Mouse (Mus musculus) forebrain, embryonic 16.5 days (tissue): Measurements from ENCODE around the gene Gk2. TPM values are rescaled to one million over a fixed set of nuclear protein-coding genes. Genes with fewer than 3 reads are reported as not detected.
A peak's percentile ranks its signal among the peaks of the same experiment; 100 is the strongest.

Experiments
- ATAC-seq: fragments of 200-750 bp; cut with Nextera tagmentation; 2 replicates; pipeline ENCODE4 v1.8.0; 2017; ENCODE audit warnings: mild to moderate bottlenecking, moderate library complexity
- H3K27ac ChIP-seq: fragments of 300-500 bp; sonication (generic); 2 replicates; pipeline ENCODE4 v1.5.1; 2014; ENCODE audit warnings: low read length, control low read depth
- H3K27me3 ChIP-seq: fragments of 300-500 bp; sonication (generic); replicated peaks from 2 replicates; pipeline ENCODE4 v1.6.1; 2014; ENCODE audit warnings: low read length; ENCODE audit not compliant: control insufficient read depth, insufficient read depth
- H3K36me3 ChIP-seq: fragments of 300-500 bp; sonication (generic); 2 replicates; pipeline ENCODE4 v1.6.1; 2014; ENCODE audit not compliant: control insufficient read depth, insufficient read depth
- H3K4me1 ChIP-seq: fragments of 300-500 bp; sonication (generic); replicated peaks from 2 replicates; pipeline ENCODE4 v1.6.1; 2014; ENCODE audit warnings: low read length; ENCODE audit not compliant: control insufficient read depth, insufficient read depth
- H3K4me2 ChIP-seq: fragments of 300-500 bp; sonication (generic); 2 replicates; pipeline ENCODE4 v1.6.1; 2014; ENCODE audit warnings: mild to moderate bottlenecking, low read length, control low read depth
- H3K4me3 ChIP-seq: fragments of 300-500 bp; sonication (generic); replicated peaks from 2 replicates; pipeline ENCODE4 v1.5.1; 2014; ENCODE audit warnings: mild to moderate bottlenecking, low read length, control low read depth
- H3K9ac ChIP-seq: fragments of 300-500 bp; sonication (generic); replicated peaks from 2 replicates; pipeline ENCODE4 v1.6.1; 2014; ENCODE audit warnings: low read depth, low read length, control low read depth
- H3K9me3 ChIP-seq: fragments of 300-500 bp; sonication (generic); 2 replicates; pipeline ENCODE4 v1.6.1; 2016; ENCODE audit warnings: low read length; ENCODE audit not compliant: control insufficient read depth
- WGBS: fragments of 180-500 bp; shearing (Covaris S2); extraction: QIAGEN DNeasy Blood & Tissue Kit; methylation state at CpG from one replicate; pipeline ENCODE4 v1.1.7; 2014; 5-methylcytosine and 5-hydroxymethylcytosine counted together
- polyA plus RNA-seq: library from polyadenylated mRNA; unstranded; fragments of >200 nt; fragmentation: Nextera tagmentation; extraction: Ambion mirVana; gene quantifications from 2 replicates; pipeline ENCODE4 v1.2.1, GENCODE M21; 2015

The Gk2 gene
- 0.12 TPM in 1 of 2 replicates, not detected in the other for polyA plus RNA-seq

DNA sequence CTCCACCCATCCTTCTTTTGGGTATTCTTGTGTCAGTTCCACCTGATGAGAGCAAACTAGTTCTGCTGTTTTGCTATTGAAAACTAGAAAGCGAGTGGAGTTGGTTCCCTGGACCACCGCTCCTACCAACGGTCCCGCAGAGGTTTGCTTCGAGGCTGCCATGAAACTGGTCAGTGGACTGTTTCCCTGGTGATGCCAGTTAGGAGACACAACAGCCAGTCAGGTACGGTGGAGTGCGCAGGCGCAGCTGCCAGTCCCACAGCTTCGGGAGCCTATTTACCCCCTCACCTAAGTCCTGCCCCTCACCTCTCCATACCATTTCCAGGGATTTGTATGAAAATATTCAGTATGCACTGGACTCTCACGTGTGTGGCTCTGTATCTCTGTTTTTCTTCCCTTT, at the start of gene Gk2:
TSS of gene Gk2 (minus strand) at position 206 of the 400 bp plus-strand sequence.
- no peaks in the 10 kb centered on the region for H3K36me3 ChIP-seq
- H3K27ac ChIP-seq = no peak within 1 kb of the TSS
- ATAC-seq = no peak
- H3K27me3 ChIP-seq = no peaks in the 10 kb centered on the region
- H3K4me2 ChIP-seq = no peak within 1 kb of the TSS
- 93% methylated on average over 10 of the region's 10 CpGs for WGBS
- H3K4me1 ChIP-seq = no peaks in the 10 kb centered on the region
- no peak within 1 kb of the TSS for H3K4me3 ChIP-seq
- no peaks in the 10 kb centered on the region for H3K9me3 ChIP-seq
- H3K9ac ChIP-seq = no peak within 1 kb of the TSS

GRCm38 (mm10) chr5:97498041-97498440, 41.2 kb upstream of the Gk2 start:
- H3K9me3 ChIP-seq = no peaks in the 10 kb centered on the region
- ATAC-seq = no peak
- H3K4me1 ChIP-seq = no peaks in the 10 kb centered on the region
- no peak overlapping the region for H3K9ac ChIP-seq
- no peak overlapping the region for H3K4me2 ChIP-seq
- H3K4me3 ChIP-seq = no peak overlapping the region
- no peaks in the 10 kb centered on the region for H3K36me3 ChIP-seq
- no peak overlapping the region for H3K27ac ChIP-seq
- no peaks in the 10 kb centered on the region for H3K27me3 ChIP-seq

- WGBS = 52% methylated on average over 5 of the region's 5 CpGs
- H3K4me1 ChIP-seq = no peaks in the 10 kb centered on the region
- no peaks in the 10 kb centered on the region for H3K27me3 ChIP-seq
- no peak overlapping the region for H3K4me2 ChIP-seq
- H3K9me3 ChIP-seq = no peaks in the 10 kb centered on the region
- no peak for ATAC-seq
- H3K36me3 ChIP-seq = no peaks in the 10 kb centered on the region
- no peak overlapping the region for H3K9ac ChIP-seq
- H3K27ac ChIP-seq = no peak overlapping the region
- no peak overlapping the region for H3K4me3 ChIP-seq
Observed at GRCm38 (mm10) chr5:97495488-97496092, 38.8 kb upstream of the Gk2 start.

DNA sequence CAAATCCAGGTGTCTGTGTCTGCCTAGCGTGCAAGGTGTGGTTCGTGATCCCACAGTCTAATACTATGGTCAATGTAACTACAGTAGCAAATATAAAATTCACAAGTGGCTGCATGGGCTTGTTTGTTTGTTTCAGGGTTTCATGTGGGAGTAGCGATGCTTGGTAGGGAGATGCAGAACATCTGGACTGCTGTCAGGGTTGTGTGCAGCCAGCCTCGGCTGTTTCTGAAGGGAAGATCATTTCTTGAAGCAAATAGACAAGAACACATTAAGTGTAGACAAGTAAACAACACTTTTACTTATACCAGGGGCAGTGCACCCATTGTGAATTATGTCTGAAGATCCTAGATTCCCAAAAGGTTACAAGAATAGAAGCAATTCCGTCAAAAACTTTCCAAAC, 36.6 kb upstream of the Gk2 start:
- no peak overlapping the region for H3K4me3 ChIP-seq
- H3K4me1 ChIP-seq = no peaks in the 10 kb centered on the region
- no peaks in the 10 kb centered on the region for H3K9me3 ChIP-seq
- ATAC-seq = no peak
- 93% methylated on average over 5 of the region's 5 CpGs for WGBS
- no peaks in the 10 kb centered on the region for H3K27me3 ChIP-seq
- H3K4me2 ChIP-seq = no peak overlapping the region
- no peaks in the 10 kb centered on the region for H3K36me3 ChIP-seq
- H3K27ac ChIP-seq = no peak overlapping the region
- H3K9ac ChIP-seq = no peak overlapping the region

DNA sequence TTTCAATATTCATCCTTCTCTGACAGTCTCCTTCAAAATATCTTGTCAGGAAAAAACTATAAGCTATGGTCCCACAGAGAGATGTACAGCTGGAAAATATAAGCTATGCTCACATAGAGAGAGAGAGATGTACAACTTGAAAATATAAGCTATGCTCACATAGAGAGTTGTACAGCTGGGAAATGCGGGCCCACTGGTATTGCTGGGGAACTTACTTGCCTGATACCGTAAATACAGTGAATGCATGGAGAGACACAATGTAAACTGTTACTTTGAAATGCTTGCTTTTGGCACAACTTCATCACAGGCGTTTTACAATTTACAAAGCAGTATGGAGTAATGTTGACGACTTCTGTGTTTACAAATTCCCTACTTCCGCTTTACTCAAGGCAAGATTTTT, 29.3 kb upstream of the Gk2 start:
- no peaks in the 10 kb centered on the region for H3K4me1 ChIP-seq
- no peak overlapping the region for H3K4me3 ChIP-seq
- 63% methylated on average over 5 of the region's 5 CpGs for WGBS
- H3K36me3 ChIP-seq = no peaks in the 10 kb centered on the region
- peaks cover 3% of the 10 kb centered on the region; the same call in 1 of the 2 replicates for H3K9me3 ChIP-seq
- H3K27me3 ChIP-seq = no peaks in the 10 kb centered on the region
- H3K4me2 ChIP-seq = no peak overlapping the region
- no peak overlapping the region for H3K9ac ChIP-seq
- no peak overlapping the region for H3K27ac ChIP-seq
- ATAC-seq = no peak

DNA sequence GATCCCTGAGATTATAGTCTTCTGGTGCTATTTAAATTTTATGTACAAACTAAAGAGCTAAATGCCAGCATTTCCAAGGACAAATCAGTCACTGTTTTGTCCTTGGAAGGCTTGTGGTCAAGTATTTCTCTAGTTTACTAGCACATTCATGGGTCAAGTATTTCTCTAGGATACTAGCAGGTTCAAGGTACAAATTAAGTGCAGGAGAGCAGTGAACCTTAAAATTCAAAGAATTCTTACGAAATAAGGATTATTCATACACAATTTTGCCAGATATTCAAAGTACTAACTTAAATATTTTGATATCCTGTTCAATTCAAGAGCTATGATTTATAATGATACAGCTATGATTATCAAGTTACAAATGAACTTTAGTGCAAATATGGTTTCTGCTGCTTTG, 23.2 kb upstream of the Gk2 start:
- H3K4me1 ChIP-seq = no peaks in the 10 kb centered on the region
- H3K4me2 ChIP-seq = no peak overlapping the region
- WGBS = 85% methylated on average over 1 of the region's 1 CpGs
- H3K36me3 ChIP-seq = no peaks in the 10 kb centered on the region
- H3K9ac ChIP-seq = no peak overlapping the region
- H3K9me3 ChIP-seq = peaks cover 3% of the 10 kb centered on the region; the same call in 1 of the 2 replicates
- H3K27me3 ChIP-seq = no peaks in the 10 kb centered on the region; the same call in 1 of the 2 replicates
- no peak for ATAC-seq
- no peak overlapping the region for H3K4me3 ChIP-seq
- no peak overlapping the region for H3K27ac ChIP-seq

DNA sequence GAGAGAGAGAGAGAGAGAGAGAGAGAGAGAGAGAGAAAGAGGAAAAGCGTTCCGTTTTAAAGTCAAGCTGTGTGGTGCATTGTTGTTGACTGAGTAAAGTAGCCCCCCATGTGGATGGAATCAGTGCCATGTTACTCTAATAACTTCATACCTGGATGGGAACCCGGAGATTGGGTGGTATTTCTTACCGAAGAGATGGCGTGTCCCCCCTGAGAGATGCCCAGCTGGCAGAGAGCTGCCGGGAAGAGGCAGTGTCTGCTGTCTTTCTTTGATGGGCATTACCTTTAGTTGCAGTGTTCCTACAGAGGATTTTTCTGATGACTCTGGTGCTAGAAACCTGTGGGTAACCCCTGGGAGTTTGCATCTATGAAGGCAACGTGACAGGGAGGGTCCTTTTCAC, 10.4 kb upstream of the Gk2 start:
- H3K36me3 ChIP-seq = no peaks in the 10 kb centered on the region
- WGBS = 62% methylated on average over 7 of the region's 7 CpGs
- H3K4me1 ChIP-seq = peaks cover 14% of the 10 kb centered on the region
- H3K9ac ChIP-seq = no peak overlapping the region
- H3K4me3 ChIP-seq = no peak overlapping the region
- ATAC-seq = no peak
- H3K27me3 ChIP-seq = no peaks in the 10 kb centered on the region
- H3K27ac ChIP-seq = peak overlapping the region; percentile 65; the same call in 1 of the 2 replicates
- no peak overlapping the region for H3K4me2 ChIP-seq
- H3K9me3 ChIP-seq = no peaks in the 10 kb centered on the region

- H3K4me2 ChIP-seq = no peak overlapping the region
- 33% methylated on average over 10 of the region's 10 CpGs for WGBS
- H3K27ac ChIP-seq = peak overlapping the region; percentile 25; the same call in 1 of the 2 replicates
- H3K9ac ChIP-seq = no peak overlapping the region
- H3K4me3 ChIP-seq = no peak overlapping the region
- no peaks in the 10 kb centered on the region for H3K36me3 ChIP-seq
- H3K9me3 ChIP-seq = no peaks in the 10 kb centered on the region
- H3K27me3 ChIP-seq = no peaks in the 10 kb centered on the region
- H3K4me1 ChIP-seq = peaks cover 14% of the 10 kb centered on the region
- ATAC-seq = peak; percentile 73
Observed at GRCm38 (mm10) chr5:97466430-97467158, 9.8 kb upstream of the Gk2 start.

DNA sequence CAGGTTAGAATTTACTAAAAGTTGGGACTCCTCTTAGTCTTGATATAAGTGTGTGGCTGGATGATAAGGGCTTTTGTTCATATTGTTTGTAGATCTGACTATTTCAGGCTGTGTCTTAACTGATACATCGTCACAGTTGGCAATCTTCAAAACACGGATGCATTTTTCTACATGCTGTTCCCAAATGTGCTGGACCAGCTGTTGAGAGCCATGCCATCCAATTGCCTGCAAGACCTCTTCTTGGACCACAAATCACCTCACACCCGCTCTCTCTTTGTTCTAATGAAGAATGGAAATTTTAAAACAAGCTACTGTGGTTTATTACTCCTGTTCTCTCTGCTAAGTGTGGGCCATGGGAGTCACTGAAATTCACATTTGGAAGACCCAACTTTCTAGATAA, 9.1 kb upstream of the Gk2 start:
- no peaks in the 10 kb centered on the region for H3K36me3 ChIP-seq
- H3K27ac ChIP-seq = peak overlapping the region; percentile 25; the same call in 1 of the 2 replicates
- peak; percentile 16; the same call in 1 of the 2 replicates for ATAC-seq
- H3K4me3 ChIP-seq = no peak overlapping the region
- H3K4me1 ChIP-seq = peaks cover 14% of the 10 kb centered on the region
- H3K9ac ChIP-seq = no peak overlapping the region
- WGBS = 59% methylated on average over 3 of the region's 3 CpGs
- no peaks in the 10 kb centered on the region for H3K27me3 ChIP-seq
- H3K4me2 ChIP-seq = no peak overlapping the region
- H3K9me3 ChIP-seq = no peaks in the 10 kb centered on the region
